Mouse (Mus musculus): ENCODE measurements around the gene Mrps21.

The Mrps21 gene

DNA sequence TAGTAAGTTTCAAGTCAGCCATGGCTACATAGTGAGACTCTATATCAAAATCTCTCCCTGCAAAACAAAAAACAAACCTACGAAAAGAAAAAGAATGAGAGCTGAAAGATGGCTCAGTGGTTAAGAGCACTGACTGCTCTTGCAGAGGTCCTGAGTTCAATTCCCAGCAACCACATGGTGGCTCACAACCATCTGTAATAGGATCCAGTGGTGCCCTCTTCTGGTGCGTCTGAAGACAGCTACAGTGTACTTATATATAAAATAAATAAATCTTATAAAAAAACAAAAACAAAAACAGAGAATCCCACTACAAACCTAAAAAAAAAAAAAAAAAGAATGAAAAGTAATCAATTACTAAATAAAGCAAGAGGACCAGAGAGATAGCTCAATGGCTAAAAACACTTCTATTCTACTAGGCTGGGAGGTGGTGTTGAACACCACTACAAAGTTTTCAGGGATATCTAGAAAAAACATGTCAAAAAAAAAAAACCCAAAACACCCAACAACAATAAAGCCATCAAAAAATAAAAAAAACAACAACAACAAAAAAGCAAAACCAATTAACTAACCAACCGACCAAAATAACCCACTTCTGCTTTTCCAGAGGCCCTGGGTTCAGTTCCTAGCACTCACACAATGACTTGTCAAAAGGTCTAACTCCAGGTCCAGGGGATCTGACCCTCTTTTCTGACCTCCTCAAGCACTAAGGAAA, 28.7 kb downstream of the Mrps21 start:
- DNase-seq = no peak

DNA sequence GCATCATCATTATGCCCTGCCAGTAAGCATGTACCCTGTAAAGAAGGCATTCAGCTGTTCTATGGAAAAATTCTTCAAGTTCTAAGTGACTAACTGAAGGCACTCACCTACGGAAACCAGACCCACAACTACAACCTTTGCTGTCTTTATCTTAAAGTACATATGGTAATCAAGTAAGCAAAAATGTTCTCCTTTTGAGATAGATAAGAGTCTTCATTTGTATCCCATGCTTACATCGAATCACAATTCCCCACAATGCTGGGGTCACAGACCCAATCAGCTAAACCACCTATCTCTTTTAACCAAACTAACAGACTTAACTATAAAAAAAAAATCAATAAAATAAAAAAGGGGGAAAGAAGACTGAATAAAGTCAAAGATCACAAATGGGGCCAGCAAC, 32.1 kb downstream of the Mrps21 start:
- no peak for DNase-seq

DNA sequence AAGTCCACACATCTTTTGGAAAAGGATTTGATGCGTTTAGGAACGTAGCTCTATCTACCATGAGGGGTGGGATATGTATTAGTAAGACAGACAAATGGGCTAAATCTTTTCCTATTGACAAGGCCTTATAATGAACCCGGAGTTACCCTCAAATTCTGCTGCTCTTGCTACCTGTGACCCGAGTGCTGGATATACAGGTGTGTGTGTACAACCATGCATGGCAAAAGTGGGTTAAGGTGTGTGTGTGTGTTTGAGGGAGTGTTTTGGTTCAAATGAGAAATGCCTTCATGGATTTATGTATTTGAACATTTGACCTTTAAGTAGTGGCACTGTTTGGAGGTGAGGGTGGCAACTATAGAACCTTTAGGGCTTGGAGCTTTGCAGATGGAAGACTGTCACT, 42.3 kb downstream of the Mrps21 start:
- no peak for DNase-seq

DNA sequence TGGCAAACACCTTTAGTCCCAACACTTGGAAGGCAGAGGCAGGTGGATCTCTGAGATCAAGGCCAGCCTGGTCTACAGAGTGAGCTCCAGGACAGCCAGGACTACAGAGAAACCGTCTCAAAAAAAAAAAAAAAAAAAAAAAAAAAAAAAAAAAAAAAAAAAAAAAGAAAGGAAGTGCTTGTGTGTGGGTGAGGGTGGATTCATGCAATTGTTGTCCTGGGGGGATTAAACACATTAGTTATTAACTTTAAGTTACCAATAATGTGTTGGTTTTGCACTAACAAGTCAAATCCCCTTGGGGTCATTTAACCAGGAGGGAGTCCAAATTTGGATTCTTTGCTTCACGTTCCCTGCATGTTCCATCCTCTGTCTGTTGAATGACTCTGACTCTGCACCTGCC, 45.0 kb downstream of the Mrps21 start:
- DNase-seq = no peak

DNA sequence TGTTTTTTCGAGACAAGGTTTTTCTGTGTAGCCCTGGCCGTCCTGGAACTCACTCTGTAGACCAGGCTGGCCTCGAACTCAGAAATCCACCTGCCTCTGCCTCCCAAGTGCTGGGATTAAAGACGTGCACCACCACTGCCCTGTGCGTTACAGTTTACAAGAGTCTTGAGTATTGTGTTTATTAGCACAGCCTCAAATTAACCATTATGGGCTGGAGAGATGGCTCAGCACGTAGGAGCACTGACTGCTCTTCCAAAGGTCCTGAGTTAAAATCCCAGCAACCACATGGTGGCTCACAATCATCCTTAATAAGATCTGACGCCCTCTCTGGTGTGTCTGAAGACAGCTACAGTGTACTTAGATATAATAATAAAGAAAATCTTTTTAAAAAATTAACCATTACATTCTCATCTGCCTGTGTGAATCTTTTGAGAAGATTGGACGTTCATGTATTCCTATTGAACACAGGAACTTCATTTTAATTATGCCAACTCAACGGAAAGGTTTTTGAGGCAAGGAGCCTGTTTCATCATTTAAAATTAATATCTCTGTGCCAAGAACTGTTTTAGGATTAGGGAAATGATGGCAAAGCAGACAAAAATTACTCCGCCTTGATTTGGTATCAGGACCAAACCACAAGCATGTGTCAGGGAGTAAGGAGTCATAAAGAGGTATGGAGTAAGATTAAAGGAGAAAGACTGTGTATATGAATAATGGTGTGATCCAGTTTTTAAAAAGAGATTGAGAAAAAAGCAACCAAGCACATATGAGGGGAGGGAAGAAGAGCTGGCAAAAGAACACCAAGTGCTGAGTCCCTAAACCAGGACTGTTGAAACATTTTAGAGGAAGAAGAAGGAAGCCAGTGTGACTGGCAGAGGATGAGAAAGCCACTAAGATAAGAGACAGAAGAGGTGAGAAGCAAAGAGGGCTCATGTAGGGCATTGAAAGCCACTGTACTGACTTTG, 51.0 kb downstream of the Mrps21 start:
- DNase-seq = no peak

DNA sequence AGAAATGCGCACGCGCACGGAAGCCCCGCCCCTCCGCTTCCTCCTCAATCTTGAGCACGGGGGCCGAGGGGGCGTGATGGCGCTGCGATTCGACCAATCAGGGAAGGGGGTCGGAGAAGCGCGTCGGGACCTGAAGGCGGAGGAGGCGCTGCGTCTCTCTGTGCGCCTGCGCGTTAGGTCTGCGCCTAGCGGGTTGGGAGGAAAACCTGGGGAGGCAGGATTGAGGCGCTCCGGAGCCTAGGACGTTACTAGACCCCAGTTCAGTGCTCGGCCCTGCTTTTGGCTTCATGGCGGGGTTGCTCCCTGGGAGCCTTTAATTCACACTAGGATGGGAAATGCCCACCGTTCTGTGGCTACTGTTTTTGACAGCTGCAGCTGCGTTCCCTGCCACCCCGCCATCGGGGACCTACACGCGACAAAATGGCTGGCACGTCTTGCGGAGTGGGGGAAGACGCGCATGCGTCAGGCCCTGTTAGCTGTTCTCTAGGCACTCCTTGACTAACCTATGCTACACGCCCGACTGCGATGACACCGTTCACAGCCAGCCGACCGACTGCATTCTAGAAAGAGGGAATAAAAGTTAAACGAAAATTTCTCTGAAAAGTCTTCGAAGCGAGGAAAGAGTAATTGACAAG, 51.9 kb downstream of the Mrps21 start:
- DNase-seq = peak; percentile 100

DNA sequence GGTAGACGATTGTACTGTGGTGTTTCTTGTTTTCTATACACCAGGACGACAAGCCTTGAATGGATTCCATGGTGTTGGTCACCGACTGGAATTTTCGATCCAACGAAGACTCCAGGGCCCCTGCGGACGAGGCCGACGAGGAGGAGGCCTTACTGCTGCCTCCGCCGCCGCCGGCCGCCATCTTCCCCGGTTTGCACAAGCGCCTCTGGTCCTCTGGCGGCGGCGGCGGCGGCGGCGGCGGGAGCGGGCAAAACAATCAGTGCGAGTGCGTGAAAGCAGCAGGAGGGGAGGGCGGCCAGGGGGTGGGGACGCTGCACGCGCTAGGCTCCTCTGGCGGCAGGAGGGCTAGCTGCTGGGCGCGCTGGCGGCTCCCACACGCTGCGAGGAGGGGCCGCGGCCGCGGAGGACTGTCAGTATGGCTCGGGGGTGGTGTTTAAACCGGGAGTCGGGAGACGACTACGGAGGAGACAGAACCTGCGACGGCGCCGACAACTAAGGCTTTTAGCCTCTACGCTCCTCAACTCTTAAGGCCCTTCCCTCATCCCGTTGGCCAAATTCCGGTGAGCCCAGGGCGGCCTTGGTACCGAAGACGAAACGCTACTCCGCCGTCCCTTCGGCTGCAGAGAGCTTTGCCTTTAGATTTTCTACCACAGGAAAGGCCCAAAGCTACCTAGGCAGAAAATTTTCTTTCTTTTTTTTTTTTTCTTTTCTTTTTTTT, 52.6 kb downstream of the Mrps21 start, which contains the start of gene Rprd2:
Gene Rprd2 (minus strand): TSS at position 293 of the 718 bp plus-strand sequence.
- peak; percentile 76 for DNase-seq

DNA sequence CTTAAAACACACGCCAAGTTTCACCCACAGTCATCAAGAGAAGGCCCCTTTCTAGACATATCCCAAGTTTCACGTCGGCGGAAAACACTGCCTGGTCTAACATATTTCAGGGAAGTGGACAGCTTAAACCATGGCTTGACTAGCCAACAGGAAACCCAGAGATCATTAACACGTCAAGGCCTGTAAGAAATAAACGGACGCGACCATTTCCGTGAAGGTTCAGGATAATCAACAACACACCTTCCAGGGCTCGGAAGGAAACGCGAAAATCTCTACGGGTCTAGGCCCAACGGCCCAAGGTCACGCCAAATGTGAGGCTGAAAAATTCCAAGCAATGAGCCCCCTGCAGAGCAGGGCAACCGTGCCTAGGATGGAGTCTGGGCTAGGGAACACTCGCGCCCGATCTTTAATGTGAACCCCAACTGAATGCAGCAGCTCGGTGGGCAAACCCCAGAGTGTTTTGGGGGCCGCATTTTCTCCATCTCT, 53.2 kb downstream of the Mrps21 start:
- peak; percentile 83 for DNase-seq

DNA sequence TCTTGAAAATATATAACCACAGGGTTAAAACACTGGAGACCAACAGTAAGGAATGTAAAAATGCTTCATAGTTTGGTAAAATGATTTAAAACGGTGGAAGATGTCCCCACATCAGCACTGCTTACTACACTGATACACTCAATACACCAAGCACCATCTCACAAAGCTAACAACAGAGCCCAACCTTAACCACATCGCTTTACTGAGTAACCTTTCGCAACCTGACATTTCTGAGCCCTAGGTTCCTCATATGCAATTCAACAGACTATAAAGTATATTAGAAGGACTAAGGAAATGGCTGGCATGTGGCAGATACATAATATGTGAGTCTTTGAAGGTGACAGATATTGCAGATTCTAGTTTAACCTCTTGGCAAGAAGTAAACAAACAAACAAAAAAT, 54.6 kb downstream of the Mrps21 start:
- no peak for DNase-seq
